Comparison of ENCODE assay signal across 9 mouse cellular contexts in the genomic region with DNA sequence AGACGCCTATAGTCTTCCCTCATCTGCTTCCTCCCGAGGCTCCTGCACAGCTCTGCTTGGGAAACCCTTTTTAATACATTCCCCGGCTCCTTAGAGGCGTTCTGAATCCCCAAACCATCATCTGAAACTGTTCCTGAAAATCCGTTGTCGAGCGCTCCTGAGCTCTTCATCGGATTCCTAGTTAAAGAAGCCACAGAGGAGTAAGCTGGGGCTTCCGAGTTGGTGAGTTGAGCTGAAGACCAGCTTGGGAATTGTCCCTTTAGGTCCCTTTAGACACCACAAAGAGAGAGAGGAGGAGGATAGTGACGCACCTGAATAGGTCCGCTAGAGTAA. TPM values are rescaled to one million over a fixed set of nuclear protein-coding genes. Genes with fewer than 3 reads are reported as not detected.
DNase-seq lines count a peak whose midpoint lies in the region; ATAC-seq and TF ChIP-seq lines count a peak whose summit lies in the region.
"Had no signal": no experiment of that assay in that cellular context is flagged by ENCODE, and none has a peak within 500 bp of the region (broad histone marks: within the 10 kb centered on the region; RNA-seq: fewer than 3 reads in every experiment).

No protein-coding gene starts in this region.

- no peak for TF ChIP-seq EP300 in liver, postnatal 0 days (IDR thresholded peaks at IDR 0.05; ENCODE audit: low read depth)

- H3K4me2 ChIP-seq in heart, embryonic 15.5 days, result peak overlapping the region; percentile 98
- H3K4me2 ChIP-seq in liver, postnatal 0 days (ENCODE audit: low read depth, low read length), result peak overlapping the region; percentile 86

- H3K27ac ChIP-seq in heart, embryonic 15.5 days, result no peak overlapping the region
- 0 out of 2 replicates have a peak overlapping the region, but pooled peaks have one; percentile 81 for H3K27ac ChIP-seq in hindbrain, embryonic 10.5 days
- H3K27ac ChIP-seq in liver, postnatal 0 days (ENCODE audit: low read depth), result peak overlapping the region; percentile 86

- peaks cover 16% of the 10 kb centered on the region for H3K4me1 ChIP-seq in heart, embryonic 15.5 days (replicated peaks)
- peaks cover 19% of the 10 kb centered on the region for H3K4me1 ChIP-seq in hindbrain, embryonic 10.5 days (replicated peaks)
- peaks cover 42% of the 10 kb centered on the region for H3K4me1 ChIP-seq in liver, postnatal 0 days (ENCODE audit: insufficient read depth)

- H3K27me3 ChIP-seq in heart, embryonic 15.5 days, result peaks cover 81% of the 10 kb centered on the region
- peaks cover 90% of the 10 kb centered on the region for H3K27me3 ChIP-seq in hindbrain, embryonic 10.5 days (ENCODE audit: insufficient read depth, poor library complexity, severe bottlenecking)
- peaks cover 22% of the 10 kb centered on the region; the same call in 1 of the 2 replicates for H3K27me3 ChIP-seq in liver, postnatal 0 days (ENCODE audit: insufficient read depth, low read length)

- no peaks in the 10 kb centered on the region for H3K36me3 ChIP-seq in heart, embryonic 15.5 days
- no peaks in the 10 kb centered on the region for H3K36me3 ChIP-seq in hindbrain, embryonic 10.5 days
- no peaks in the 10 kb centered on the region; the same call in 1 of the 2 replicates for H3K36me3 ChIP-seq in liver, postnatal 0 days (replicated peaks; ENCODE audit: insufficient read depth, low read length)

- ATAC-seq in heart, embryonic 15.5 days (replicated peaks; ENCODE audit: insufficient number of reproducible peaks, insufficient read depth, low FRiP score, low read depth), result no peak
- no peak for ATAC-seq in liver, postnatal 0 days

- no peak overlapping the region for H3K9ac ChIP-seq in heart, embryonic 15.5 days
- peak overlapping the region; percentile 77 for H3K9ac ChIP-seq in liver, postnatal 0 days (replicated peaks)

- H3K9me3 ChIP-seq in heart, embryonic 15.5 days (replicated peaks), result no peaks in the 10 kb centered on the region
- H3K9me3 ChIP-seq in hindbrain, embryonic 10.5 days, result no peaks in the 10 kb centered on the region
- no peaks in the 10 kb centered on the region for H3K9me3 ChIP-seq in liver, postnatal 0 days (ENCODE audit: low read length)

- 12% methylated on average over 11 of the region's 11 CpGs for WGBS in heart, embryonic 15.5 days
- WGBS in hindbrain, embryonic 10.5 days, result 12% methylated on average over 11 of the region's 11 CpGs
- WGBS in liver, postnatal 0 days (ENCODE audit: insufficient replicate concordance), result 13% methylated on average over 11 of the region's 11 CpGs

- TF ChIP-seq CTCF in liver, postnatal 0 days (IDR thresholded peaks at IDR 0.05; ENCODE audit: low read depth), result no peak

- peak overlapping the region; percentile 64 for H3K4me3 ChIP-seq in heart, embryonic 15.5 days
- H3K4me3 ChIP-seq in hindbrain, embryonic 10.5 days, result peak overlapping the region; percentile 69
- peak overlapping the region; percentile 70 for H3K4me3 ChIP-seq in liver, postnatal 0 days (ENCODE audit: low read depth, low read length)

- no peak for DNase-seq in heart, adult 9 months (ENCODE audit: low spot score in 2 of 2)
- DNase-seq in R1 (ENCODE audit: low read depth, low spot score), result peak; percentile 46
- no peak for DNase-seq in hindbrain, embryonic 10.5 days (ENCODE audit: low spot score)
- DNase-seq in liver, postnatal 0 days, result no peak
- DNase-seq in cerebellum, postnatal 4 days (ENCODE audit: low spot score in 2 of 2), result no peak
- no peak for DNase-seq in spleen, postnatal 36 days (ENCODE audit: low spot score in 2 of 2)
- DNase-seq in kidney, postnatal 25 days, result no peak
- DNase-seq: thymus, postnatal 36 days had no signal

RNA-seq across cellular contexts. Expression of a gene that starts 0.8 kb away (rescaled TPM):
- polyA plus RNA-seq in heart, embryonic 15.5 days (2015; fragmentation: Nextera tagmentation; extraction: Ambion mirVana), result 0.52 and 0.70 TPM in 2 replicates
- polyA plus RNA-seq in hindbrain, embryonic 10.5 days (2016; fragmentation: Nextera tagmentation; extraction: Ambion mirVana), result 0.14 and 0.18 TPM in 2 replicates
- polyA plus RNA-seq in liver, postnatal 0 days (2015; fragmentation: Nextera tagmentation; extraction: Ambion mirVana), result 63.6 and 68.7 TPM in 2 replicates

RNA-seq across cellular contexts. Expression of a gene that starts 46.9 kb away (rescaled TPM):
- 67.8 and 92.3 TPM in 2 replicates for polyA plus RNA-seq in heart, embryonic 15.5 days (2015; fragmentation: Nextera tagmentation; extraction: Ambion mirVana)
- polyA plus RNA-seq in hindbrain, embryonic 10.5 days (2016; fragmentation: Nextera tagmentation; extraction: Ambion mirVana), result 101 and 129 TPM in 2 replicates
- polyA plus RNA-seq in liver, postnatal 0 days (2015; fragmentation: Nextera tagmentation; extraction: Ambion mirVana), result 56.5 and 60.9 TPM in 2 replicates

Comparison
In these comparisons a context has a peak if more than half of its experiments do, and no peak if none do; other contexts are left out.
1. RNA of a gene that starts 0.8 kb away (polyA plus RNA-seq): 63.6 to 68.7 TPM in liver, postnatal 0 days; 0.52 to 0.70 TPM in heart, embryonic 15.5 days and 0.14 to 0.18 TPM in hindbrain, embryonic 10.5 days; every median in the first group is over 10 times any median in the second.
2. Peak in every context shown above with its lines, with median percentiles within 50 percentile points of each other: H3K4me3 ChIP-seq.